Mouse (Mus musculus) liver, postnatal 0 days (tissue): ENCODE data around the gene Apba1.

Source experiments
- CTCF ChIP-seq: sonication (generic); IDR thresholded peaks from 2 replicates; pipeline ENCODE4 v1.5.1; 2016; ENCODE audit warnings: antibody characterized with exemption, low read depth
- EP300 ChIP-seq: IDR thresholded peaks from 2 replicates; pipeline ENCODE4 v1.6.1; 2016; ENCODE audit warnings: antibody characterized with exemption, low read depth, mild to moderate bottlenecking

- no peak for TF ChIP-seq EP300
- no peak for TF ChIP-seq CTCF
Measured at GRCm38 (mm10) chr19:23834721-23835120, 76.0 kb downstream of the Apba1 start.
